Mouse (Mus musculus) cerebellum, postnatal 25 days (tissue): ENCODE data around the gene Ptprs.

ENCODE experiments used
- DNase-seq, 2 experiments: peaks; one replicate each; pipeline ENCODE4 v3.0.0; 2021; ENCODE audit warnings: mixed read lengths in 2 of 2

The Ptprs gene

DNA sequence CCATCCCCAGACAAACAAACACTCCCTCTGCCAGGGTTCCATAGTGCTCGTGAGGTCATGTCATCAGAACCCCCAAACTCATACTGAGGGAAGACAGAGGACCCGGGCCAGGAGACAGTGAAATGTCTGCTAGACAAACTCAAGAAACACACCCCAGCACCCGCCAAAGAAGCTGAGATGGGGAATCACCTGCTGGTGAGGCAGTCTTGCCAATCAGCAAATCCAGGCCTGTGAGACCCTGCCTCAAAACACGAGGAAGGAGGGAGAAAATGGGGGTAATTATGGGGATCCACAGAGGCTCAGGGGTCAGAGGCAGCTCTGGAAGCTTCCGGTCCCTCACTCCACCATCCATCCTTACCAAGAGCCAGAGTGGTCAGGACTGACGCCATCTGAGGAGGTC is 9.5 kb downstream of the Ptprs start:
- no peak for DNase-seq

DNA sequence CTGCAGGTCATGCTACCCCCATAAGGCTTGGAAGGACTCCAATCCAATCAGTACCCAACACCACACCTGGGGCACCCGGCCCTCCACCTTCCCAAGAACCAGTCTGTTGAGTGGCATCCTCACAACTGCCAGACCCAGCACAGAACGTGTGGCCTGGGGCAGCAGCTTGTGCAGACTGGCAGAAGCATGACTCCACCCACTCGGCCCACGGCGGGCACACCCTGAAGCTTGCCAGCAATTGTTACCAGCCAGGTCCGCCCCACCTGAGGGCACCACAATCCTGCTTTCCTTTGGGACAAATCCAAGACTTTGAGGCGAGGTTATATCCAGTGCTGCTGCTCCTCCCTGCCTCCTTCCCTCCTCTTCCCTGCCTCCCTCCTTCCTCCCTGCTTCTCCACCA is 11.5 kb downstream of the Ptprs start:
- DNase-seq, result peak; percentile 53 to 68

DNA sequence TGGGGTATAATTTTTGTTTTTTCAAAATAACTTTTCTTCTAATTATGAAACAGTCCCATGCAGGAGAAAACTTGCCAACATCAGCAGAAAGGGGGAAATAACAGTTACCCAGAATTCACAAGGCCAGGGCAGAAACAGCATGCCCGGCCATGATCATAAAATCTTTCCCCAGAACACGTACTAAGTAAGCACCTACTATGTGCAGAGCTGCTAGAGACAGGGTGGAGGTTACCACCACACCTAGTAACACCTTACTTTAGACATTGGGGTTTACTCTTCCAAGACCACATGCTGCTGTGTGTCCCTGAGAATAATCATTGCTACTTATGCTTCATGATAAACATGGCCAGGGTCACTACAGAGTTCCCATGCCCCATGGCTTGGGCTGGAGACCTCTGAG is 11.9 kb downstream of the Ptprs start:
- DNase-seq, result no peak

DNA sequence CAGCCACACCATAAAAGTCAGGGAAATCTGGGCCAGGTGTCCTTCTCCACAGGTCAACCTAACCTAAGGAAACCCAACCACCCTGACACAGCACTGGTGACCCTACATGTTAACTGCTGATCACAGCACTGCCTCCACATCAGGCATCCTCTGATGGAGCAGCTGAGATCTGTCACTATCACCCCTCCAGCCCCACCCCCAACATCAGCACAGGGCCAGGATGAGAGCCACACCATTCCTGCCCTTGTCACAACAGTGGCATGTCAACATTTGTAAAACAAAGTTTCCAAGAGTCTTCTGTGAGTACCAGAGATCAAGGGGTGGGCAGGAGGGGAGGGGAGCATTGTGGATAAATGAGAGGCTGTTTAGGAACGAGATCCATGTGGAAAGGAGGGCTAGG is 12.8 kb downstream of the Ptprs start:
- DNase-seq, result no peak

DNA sequence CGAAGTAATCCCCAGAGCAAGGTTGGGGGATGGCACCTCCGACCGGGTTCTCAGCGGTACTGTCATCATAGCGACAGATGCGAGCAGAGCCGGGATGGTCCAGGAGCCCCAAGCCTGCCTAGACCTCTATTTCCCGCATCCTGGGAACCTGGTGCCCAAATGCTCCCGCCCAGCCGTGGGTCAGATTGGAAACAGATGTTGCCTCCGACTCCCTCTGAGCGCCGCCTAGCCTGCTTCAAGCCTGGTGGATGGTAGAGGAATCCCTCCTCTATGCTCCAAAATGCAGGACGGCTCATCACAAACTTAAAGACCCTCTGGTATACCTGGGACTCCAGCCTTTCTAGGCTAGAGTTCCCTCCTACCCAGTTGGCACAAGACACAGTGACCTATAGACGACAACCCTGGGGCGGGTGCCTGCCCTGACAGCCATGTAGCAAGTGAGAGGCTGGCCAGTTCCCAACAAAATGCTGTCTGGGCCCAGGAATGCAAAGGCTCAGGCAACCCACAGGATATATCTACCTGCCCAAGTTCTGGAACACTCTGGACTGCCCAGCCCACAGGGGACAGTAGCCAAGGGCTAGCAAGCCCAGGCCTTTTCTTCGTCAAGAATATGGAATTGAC is 13.3 kb downstream of the Ptprs start:
- DNase-seq, result peak in 1 of 2 experiments; percentile 51

DNA sequence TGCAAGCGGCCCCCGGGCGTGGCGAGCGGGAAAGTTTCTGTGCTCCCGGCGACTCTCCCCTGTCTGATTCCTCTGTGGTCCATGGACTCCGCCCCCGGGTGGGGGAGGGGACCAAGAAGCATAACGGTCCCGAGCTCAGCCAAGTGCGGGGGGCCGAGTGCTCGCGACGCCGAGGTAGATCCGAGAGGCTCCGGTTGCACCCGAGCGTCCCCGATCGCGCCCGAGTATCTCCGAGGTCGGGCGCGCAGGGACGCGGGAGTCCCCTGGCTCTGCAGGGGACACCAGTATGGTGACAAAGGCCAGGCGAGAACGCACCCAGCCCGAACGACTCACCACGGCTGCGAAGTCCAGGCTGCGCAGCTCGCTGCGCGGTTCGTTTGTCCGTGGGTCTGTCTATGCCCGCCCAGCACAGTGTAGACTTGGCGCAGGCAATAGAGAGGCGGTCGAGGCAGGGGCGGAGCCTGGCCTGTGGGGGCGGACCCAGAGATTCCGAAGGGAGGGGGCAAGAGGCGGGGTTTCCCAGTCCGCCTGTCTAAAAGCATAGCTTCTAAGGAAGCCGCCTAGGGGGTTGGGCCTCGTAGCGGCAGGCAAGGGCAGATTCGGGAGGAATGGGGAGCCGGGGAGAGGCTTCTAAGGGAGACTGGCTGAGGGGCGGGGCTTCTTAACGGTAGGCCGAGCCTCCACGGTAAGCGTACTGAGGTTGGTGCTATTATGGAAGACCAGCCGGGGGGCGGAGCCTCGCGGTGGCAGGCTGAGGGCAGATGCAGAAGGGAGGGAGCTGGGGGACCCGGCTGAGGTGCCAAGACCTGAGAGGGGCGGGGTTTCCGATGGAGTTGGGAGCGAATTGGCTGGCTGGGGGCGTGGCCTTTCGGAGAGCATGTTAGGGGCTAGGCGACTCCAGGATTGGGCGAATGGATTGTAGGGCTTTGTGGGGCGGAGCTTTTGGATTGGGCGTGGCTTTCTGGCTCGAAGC is 14.2 kb downstream of the Ptprs start:
- DNase-seq, result peak; percentile 88 to 91

DNA sequence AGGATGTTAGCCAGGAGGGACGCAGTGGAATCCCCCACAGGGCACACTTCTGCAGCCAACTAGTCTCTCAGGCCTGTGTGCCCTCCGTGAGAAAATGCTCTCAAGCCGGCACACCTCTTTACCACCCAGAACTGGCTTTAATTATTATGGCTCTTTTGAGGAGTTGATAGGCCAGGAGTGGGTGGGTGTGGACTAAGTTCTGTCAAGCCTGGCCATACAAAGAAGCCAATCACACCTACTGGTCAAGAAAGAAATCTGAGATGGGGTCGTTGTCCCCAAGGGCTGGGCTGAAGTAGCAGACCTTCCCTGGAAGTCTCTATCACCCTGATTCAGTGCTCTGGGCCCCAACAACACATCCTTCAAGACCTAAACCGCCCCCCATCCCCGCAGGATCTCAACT is 15.4 kb downstream of the Ptprs start:
- DNase-seq, result no peak

DNA sequence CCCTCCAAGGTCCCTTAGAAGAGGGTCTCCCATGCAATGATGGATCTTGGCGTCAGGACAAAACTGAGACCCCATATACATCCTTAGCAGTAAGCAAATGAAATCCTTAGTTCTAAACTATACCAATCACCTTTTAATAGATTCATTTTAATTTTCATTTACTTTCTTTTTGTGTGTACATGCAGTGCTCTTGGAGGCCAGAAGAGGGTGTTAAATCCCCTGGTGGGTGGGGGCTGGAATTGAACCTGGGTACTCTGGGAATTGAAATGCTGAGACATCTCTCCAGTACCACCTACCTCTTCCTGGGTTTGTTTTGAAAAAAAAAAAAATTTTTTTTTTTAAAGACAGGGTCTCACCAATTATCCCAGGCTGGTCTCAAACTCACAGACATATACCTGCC is 18.8 kb downstream of the Ptprs start:
- no peak for DNase-seq

DNA sequence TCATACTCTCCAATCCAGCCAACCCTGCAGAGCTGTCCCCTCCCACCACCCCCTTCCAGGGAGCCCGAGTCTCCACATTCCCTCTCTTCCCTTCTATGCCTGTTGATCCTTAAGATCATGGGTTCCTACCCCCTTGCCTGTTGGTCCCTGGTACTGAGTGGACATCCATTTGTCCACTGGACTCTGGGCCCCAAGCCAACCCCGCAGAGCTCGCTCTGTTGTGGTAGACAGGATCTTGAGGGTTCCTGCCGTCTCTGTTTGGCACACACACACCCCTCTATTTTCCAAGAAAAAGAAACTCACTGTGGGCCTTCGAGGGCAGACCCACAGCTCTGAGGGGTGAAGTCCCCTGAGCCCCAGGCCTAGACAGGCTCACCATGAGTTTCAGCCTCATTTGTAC is 19.9 kb downstream of the Ptprs start:
- peak in 1 of 2 experiments; percentile 70 for DNase-seq

DNA sequence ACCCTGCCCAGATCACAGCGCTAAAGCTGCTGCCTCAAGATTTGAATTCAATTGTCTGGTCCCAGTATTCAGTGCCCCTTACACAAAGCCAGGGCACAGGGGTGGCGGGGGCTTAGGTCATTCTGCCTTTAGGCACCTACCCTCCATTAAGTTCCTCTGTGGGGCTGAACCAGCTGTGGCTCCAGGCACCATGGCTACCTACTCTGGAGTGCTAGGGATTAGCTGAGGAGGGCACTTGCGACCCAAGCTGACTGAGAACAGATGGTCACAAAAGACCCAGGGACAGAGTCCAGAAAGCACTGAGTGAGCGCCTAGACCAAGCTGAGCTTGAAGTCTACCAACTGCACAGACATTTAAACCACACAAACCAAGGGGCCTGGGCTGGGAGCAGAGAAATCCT is 22.6 kb downstream of the Ptprs start:
- DNase-seq, result peak; percentile 71 to 75

DNA sequence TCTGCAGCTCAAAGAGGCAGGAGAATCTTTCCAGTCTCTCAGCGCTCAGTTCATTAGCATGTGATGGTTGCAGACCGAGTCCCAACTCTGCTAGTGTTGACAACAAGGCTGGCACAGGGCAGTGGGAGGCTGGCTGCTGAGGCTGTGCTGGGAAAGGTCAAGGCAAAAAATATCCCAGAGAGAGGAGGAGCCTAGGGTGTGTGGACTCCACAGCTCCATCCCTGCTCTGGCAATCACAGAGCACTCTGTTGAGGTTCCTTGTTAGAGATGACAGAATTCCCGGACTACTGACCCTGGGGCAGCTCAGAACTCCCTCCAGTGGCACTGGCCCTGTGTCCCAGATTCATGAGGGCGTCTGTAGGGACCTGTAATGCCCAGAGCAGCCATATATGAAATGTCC is 23.0 kb downstream of the Ptprs start:
- DNase-seq, result peak; percentile 63 to 75

DNA sequence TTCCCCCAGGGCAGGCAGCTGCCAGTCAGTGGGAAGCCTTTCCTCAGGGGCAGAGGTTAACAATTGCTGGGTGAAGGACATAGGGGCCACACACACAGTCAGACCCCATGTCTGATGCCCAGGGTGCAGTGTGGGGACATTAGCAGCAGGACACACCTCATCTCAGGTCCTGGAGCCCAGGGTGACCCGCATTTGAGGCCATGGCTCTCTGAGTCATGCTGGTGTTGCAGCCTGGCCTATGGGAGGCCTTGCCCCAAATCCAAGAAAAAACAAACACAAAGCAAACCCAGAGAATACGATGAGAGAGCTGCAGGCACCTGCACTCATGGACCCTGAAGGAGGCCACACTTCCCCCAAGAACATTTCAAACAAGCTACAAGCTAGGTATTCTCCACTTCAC is 28.6 kb downstream of the Ptprs start:
- DNase-seq, result no peak

DNA sequence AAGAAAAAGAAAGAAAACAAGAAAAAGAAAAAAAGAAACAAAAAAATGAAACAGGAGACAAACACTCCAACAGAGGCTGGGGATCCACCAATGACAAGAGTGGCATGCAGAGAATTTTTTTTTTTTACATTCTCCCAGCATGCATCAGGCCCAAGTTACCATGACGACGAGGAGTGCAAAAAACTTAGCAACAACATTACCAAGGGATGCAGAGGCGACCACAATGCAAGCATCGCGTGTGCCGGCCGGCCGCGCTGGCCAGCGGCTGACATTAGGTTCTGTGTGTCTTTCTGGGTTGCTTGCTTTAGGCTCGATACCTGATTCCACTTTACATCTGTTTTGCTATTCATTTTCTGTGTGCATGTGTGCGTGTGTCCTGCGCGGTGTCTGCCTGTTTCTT is 30.9 kb downstream of the Ptprs start:
- DNase-seq, result no peak

DNA sequence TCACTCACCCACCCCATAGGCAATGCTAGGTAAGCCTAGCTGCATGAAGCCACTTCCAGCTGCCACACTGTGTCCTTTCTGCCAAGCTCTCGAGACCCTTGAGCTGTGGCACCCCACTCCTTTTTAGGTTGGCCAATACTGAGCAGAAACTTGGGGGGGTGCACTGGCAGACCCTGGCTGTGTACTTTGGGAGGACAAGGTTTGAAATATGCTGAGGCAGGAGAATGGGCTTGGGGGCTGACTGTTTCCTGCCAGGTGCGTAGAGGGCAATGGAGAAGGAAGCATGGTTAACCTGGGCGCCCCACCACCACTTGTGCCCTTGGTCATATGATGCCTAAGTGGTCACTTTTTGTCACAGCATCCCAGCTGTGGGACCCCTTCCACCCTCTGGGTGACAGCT is 31.5 kb downstream of the Ptprs start:
- DNase-seq, result no peak

DNA sequence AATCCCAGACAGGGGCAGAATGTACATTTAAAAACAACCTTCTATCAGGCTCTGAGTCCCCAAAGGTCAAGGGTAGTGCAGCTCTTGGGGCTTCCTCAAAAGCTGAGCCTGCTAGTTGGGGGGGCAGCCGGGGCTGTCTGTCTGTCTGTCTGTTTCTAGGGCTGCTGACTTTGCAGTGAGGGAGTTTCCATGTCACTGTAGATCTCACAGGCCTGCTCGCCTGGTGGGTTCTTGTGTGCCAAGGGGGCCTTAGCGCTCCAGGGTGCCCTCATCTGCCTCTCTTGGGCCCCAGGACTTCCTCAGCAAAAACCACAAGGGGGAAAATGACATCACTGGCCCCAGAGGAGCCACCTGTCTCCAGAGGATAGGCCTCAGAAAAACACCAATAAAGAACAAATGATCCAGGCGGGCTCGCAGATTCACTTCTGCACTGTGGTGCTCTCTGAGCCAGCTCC is 32.9 kb downstream of the Ptprs start:
- no peak for DNase-seq

DNA sequence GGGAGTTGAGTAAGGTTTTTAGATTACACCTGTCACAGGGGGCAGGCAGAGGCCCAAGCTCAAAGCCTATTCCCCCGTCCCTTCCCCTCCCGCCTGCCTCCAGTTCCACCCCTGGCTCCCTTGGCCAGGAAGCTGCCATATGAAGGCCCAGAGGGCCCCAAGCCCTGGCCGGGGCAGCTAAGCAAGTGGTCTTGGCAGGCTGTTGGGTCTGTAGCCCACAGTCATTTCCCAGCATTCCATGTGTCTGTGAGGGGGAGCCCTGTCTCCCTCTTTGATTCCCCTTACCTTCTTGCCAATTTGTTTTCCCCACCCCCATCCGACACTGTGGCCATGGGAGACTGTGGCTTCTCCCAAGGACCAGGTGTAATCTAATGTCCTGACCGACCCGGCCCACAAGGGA is 34.0 kb downstream of the Ptprs start:
- no peak for DNase-seq

DNA sequence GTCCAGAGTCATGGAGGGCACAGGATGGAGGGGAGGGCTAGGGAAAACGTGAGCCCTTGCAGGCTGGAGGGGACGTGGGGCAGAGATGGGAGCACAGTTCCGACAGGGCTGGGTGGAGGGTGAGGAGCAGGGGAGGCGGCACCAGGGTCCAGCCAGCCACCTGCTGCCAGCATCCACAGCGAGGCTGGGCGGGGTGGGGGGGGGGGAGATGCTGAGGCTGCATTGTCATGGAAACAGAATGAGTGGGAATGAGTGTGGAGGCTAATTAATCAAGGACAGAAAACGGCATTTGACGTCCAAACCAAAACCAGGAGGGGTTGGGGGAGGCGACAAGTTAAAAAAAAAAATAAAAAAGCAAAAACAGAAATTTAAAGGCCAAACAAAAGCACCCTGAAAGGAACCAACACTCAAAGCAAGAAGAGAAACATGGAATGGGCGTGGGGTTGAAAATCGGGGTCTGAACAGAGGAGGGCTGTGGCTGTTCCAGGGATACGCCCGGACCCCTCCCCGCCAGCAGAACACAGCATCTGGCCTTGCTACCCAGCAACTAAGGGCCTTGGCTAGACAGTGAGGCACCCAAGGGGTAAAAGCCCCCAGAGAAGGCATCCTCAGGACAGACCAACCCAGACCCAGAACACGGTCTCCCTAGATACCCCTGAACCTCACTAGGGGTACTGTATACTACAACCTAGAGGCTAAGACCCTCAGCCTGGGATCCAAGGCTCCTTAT is 36.4 kb downstream of the Ptprs start:
- DNase-seq, result no peak

DNA sequence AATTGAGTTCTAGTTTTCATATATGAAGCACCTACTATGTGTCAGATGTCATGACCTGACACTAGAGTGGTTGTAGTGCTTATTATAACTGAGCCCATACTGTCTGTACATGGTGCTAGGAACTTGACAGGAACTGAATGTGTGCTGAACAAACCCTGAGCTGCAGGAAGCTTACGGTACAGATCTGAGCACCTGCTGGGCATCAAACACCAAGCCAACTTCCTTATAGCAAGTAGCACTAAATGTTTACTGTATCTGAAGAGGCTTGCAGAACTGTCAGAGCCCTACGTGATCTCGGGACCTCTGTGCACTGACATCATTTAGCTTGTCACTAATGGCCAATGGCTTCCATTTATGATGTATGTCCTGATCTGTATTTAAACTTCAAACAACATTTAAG is 44.7 kb downstream of the Ptprs start:
- no peak for DNase-seq

DNA sequence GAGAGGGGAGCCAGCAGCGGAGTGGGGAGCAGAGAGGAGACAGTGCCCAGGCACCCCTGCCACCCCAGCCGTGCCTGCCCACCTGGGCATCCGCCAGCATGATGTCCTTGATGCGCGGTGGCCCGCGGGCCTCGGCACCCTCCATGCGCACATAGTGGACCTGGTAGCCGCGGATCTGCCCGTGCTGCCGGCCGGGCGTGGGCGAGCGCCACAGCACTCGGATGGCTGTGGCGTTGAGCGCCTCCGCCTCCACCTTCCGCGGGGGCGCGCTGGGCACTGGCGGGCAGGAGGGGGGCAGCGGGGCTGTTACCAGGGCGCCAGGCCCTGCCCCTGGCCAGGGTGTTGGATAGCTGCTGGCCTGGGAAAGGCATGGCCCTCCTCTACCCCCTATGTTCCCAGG is 48.4 kb downstream of the Ptprs start:
- DNase-seq, result no peak

DNA sequence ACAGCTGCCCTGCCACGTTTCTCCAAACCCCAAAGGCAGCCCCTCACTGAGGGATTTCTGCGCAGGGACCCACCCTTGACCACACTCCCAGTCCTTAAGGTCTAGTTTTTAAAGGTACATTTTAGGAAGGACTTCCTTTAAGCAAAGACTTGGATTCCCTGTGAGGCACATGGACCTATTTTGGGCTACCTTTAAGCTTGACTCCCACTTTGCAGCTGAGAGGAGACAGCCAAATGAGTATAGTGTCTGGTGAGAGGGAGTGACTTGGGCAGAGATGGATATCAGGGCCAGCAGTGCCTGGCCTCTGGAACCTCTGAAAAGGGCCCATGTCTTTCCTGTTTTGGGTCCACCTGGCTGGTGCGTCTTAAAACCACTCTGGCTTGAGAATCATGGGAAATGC is 50.3 kb downstream of the Ptprs start:
- DNase-seq, result no peak

DNA sequence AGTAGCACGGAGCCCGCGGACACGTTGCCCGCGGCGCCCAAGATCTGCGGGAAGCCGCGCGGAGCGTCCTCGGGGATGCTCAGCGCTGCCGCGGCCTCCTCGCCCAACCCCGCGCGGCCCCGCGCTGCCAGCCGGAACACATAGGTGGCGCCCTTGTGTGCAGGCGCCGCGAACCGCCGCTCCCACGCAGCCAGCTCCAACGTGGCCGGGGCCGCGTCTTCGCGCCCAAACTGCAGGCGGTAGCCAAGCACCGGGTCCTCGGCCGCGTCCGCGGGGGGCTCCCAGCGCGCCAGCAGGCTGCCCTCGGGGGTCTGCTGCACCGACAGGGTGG is 50.7 kb downstream of the Ptprs start:
- peak; percentile 91 to 94 for DNase-seq

DNA sequence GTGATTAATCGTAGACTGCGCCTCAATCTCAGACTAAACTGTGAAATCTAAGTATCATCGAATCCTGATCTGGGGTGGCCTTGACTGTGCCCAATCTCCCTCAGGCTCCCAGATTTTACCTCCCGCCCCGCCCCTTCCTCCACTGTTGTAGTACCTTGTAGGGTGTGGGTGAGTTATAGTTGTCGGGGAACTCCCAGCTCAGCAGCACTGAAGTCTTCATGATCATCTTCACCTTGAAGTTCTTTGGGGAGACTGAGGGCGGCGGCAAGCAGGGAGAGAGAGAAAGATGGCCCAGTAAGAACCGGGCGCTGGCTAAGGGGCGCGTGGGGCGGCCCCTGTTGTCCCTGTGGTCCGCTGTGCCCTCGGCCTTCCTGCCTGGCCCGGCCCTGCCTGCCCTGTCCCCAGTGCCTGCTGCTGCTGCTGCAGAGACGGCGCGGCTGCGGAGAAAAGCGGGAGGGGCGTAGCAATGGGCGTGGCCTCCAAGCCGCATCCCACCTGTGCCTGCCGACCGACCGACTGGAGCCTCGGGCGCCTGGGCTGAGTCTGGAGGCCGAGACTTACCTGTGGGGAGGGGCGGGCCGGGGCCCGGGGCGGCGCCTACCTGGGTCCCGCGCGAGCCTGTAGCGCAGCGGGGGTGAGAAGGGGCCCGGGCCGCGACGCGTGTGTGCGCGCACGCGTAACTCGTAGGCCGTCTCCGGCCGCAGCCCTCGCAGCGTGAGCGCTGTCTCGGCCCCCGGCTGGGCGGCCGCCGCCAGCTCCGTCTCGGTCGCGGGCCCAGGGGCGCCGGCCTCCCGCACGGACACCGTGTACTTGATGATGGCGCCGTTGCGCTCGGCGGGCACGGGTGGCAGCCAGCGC is 51.3 kb downstream of the Ptprs start:
- peak; percentile 57 to 71 for DNase-seq

DNA sequence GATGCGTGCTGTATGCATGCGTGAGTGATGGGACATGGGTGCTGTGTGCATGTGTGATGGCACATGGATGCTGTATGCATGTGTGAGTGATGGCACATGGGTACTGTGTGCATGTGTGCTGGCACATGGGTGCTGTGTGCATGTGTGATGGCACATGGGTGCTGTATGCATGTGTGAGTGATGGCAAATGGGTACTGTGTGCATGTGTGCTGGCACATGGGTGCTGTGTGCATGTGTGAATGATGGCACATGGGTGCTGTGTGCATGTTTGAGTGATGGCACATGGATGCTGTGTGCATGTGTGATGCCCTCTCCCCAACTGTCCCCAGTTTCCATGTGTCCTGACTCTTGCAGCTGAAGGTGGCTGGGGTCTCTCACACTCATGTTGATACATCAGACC is 56.3 kb downstream of the Ptprs start:
- DNase-seq, result no peak
